8 mouse cellular contexts compared by ENCODE assay signal in genomic region chr12:83630936-83631335, GRCm38 (mm10). TPM values are rescaled to one million over a fixed set of nuclear protein-coding genes. Genes with fewer than 3 reads are reported as not detected.
DNase-seq lines count a peak whose midpoint lies in the region; ATAC-seq and TF ChIP-seq lines count a peak whose summit lies in the region.
"Not testable (repeated sequence)": the region's sequence is repeated elsewhere in the genome, so short reads cannot be mapped to it uniquely, and the experiment has no call there.

TSS of gene Rbm25 (plus strand) at chr12:83631236.

- not testable (repeated sequence) for H3K27me3 ChIP-seq in hindbrain, embryonic 10.5 days (ENCODE audit: insufficient read depth, poor library complexity, severe bottlenecking); liver, adult 2 months (ENCODE audit: control insufficient read depth, insufficient read depth, low read length); midbrain, embryonic 12.5 days; stomach, postnatal 0 days (ENCODE audit: control insufficient read depth, insufficient read depth, low read length)

- H3K4me3 ChIP-seq in embryonic fibroblast, embryonic 13.5 days (ENCODE audit: insufficient read depth, low read length), result peak within 1 kb of the TSS; percentile 89
- H3K4me3 ChIP-seq in hindbrain, embryonic 10.5 days, result peak within 1 kb of the TSS; percentile 96
- H3K4me3 ChIP-seq in layer of hippocampus, adult 2 months, result peak within 1 kb of the TSS; percentile 89
- peak within 1 kb of the TSS; percentile 100 for H3K4me3 ChIP-seq in liver, adult 2 months (ENCODE audit: insufficient read depth, low read depth, low read length)
- H3K4me3 ChIP-seq in midbrain, embryonic 12.5 days, result peak within 1 kb of the TSS; percentile 66
- peak within 1 kb of the TSS; percentile 66 for H3K4me3 ChIP-seq in stomach, postnatal 0 days (ENCODE audit: low read depth, low read length)

- H3K9me3 ChIP-seq in hindbrain, embryonic 10.5 days; midbrain, embryonic 12.5 days; stomach, postnatal 0 days (ENCODE audit: control insufficient read depth, low read length): not testable (repeated sequence)

- TF ChIP-seq POLR2A in embryonic fibroblast, embryonic 13.5 days (IDR thresholded peaks at IDR 0.05; ENCODE audit: low read depth, low read length); liver, adult 2 months (IDR thresholded peaks at IDR 0.05; ENCODE audit: extremely low read depth, insufficient read depth, low read length): not testable (repeated sequence)

- WGBS in hindbrain, embryonic 10.5 days, result no CpG with 5 or more reads among the region's 5 CpGs
- WGBS in liver, adult 2 months, result no CpG with 5 or more reads among the region's 5 CpGs
- WGBS in midbrain, embryonic 12.5 days, result no CpG with 5 or more reads among the region's 5 CpGs
- no CpG with 5 or more reads among the region's 5 CpGs for WGBS in stomach, postnatal 0 days

- peak within 1 kb of the TSS; percentile 98 for H3K27ac ChIP-seq in embryonic fibroblast, embryonic 13.5 days (ENCODE audit: insufficient read depth, low read length)
- peak within 1 kb of the TSS; percentile 99 for H3K27ac ChIP-seq in hindbrain, embryonic 10.5 days
- peak within 1 kb of the TSS; percentile 95 for H3K27ac ChIP-seq in layer of hippocampus, adult 2 months
- peak within 1 kb of the TSS; percentile 82 for H3K27ac ChIP-seq in liver, adult 2 months (replicated peaks; ENCODE audit: insufficient read depth, low read depth, low read length)
- H3K27ac ChIP-seq in midbrain, embryonic 12.5 days (replicated peaks), result peak within 1 kb of the TSS; percentile 96
- peak within 1 kb of the TSS; percentile 98 for H3K27ac ChIP-seq in stomach, postnatal 0 days (replicated peaks)

- H3K4me1 ChIP-seq in embryonic fibroblast, embryonic 13.5 days (ENCODE audit: control insufficient read depth, insufficient read depth, low read length); liver, adult 2 months (ENCODE audit: control insufficient read depth, insufficient read depth, low read length); stomach, postnatal 0 days (replicated peaks; ENCODE audit: control insufficient read depth, insufficient read depth): not testable (repeated sequence)
- peaks cover 13% of the 10 kb centered on the region for H3K4me1 ChIP-seq in hindbrain, embryonic 10.5 days (replicated peaks)
- H3K4me1 ChIP-seq in midbrain, embryonic 12.5 days, result peaks cover 13% of the 10 kb centered on the region

- TF ChIP-seq CTCF in embryonic fibroblast, embryonic 13.5 days (IDR thresholded peaks at IDR 0.05; ENCODE audit: borderline replicate concordance, insufficient read depth, low read length); layer of hippocampus, adult 2 months (conservative IDR thresholded peaks at IDR 0.05); liver, adult 2 months (IDR thresholded peaks at IDR 0.05; ENCODE audit: low read depth, low read length); stomach, postnatal 0 days (IDR thresholded peaks at IDR 0.05; ENCODE audit: low read depth): not testable (repeated sequence)

- TF ChIP-seq EP300 in stomach, postnatal 0 days (optimal IDR thresholded peaks at IDR 0.05), result not testable (repeated sequence)

- peak within 1 kb of the TSS; percentile 66 for H3K4me2 ChIP-seq in midbrain, embryonic 12.5 days (replicated peaks)
- H3K4me2 ChIP-seq in stomach, postnatal 0 days (replicated peaks; ENCODE audit: low read depth), result peak within 1 kb of the TSS; percentile 74

- not testable (repeated sequence) for ATAC-seq in midbrain, embryonic 12.5 days (ENCODE audit: low FRiP score, low read depth); stomach, postnatal 0 days (ENCODE audit: low FRiP score, low TSS enrichment)

- H3K9ac ChIP-seq in liver, adult 2 months (ENCODE audit: low read depth, low read length), result peak within 1 kb of the TSS; percentile 82
- H3K9ac ChIP-seq in midbrain, embryonic 12.5 days (replicated peaks), result peak within 1 kb of the TSS; percentile 84
- peak within 1 kb of the TSS; percentile 82 for H3K9ac ChIP-seq in stomach, postnatal 0 days (ENCODE audit: low read length)

- DNase-seq in adrenal gland, adult 2 months; gastrocnemius, postnatal 4 days (ENCODE audit: low spot score in 2 of 2); hindbrain, embryonic 10.5 days (ENCODE audit: low spot score); layer of hippocampus, adult 2 months (ENCODE audit: low spot score in 2 of 2); liver, adult 2 months (ENCODE audit: extremely low read depth, low read depth, low spot score); stomach, postnatal 0 days (ENCODE audit: low spot score): not testable (repeated sequence)

- peaks cover 11% of the 10 kb centered on the region for H3K36me3 ChIP-seq in hindbrain, embryonic 10.5 days
- not testable (repeated sequence) for H3K36me3 ChIP-seq in liver, adult 2 months (ENCODE audit: control insufficient read depth, insufficient read depth, low read length); midbrain, embryonic 12.5 days; stomach, postnatal 0 days (ENCODE audit: control insufficient read depth, insufficient read depth, low read length)

- H3K79me2 ChIP-seq in liver, adult 2 months (ENCODE audit: control insufficient read depth, insufficient read depth, low read length), result peaks cover 10% of the 10 kb centered on the region; the same call in 1 of the 2 replicates

RNA-seq across cellular contexts. Expression of gene Rbm25, which starts in this region (rescaled TPM):
- 100 to 1,000 TPM in 1 of 2 experiments, 10 to 100 TPM in 1; 76.6 to 102 TPM for total RNA-seq in adrenal gland, adult 2 months (2021)
- polyA plus RNA-seq in adrenal gland, adult 2 months (2012; rRNA removed), result 15.9 and 17.0 TPM in 2 replicates
- polyA plus RNA-seq in embryonic fibroblast, embryonic 13.5 days (2011; ENCODE audit: insufficient read length, low read depth, missing spikeins), result 149 and 152 TPM in 2 replicates
- 100 to 1,000 TPM in 1 of 2 experiments, 10 to 100 TPM in 1; 84.5 to 100 TPM for total RNA-seq in gastrocnemius, postnatal 4 days (2021)
- polyA plus RNA-seq in hindbrain, embryonic 10.5 days (2016; fragmentation: Nextera tagmentation; extraction: Ambion mirVana), result 203 and 270 TPM in 2 replicates
- 100 to 1,000 TPM; 130 to 143 TPM for total RNA-seq in layer of hippocampus, adult 2 months (2021)
- total RNA-seq in liver, adult 2 months (2014; rRNA removed), result 69.1 and 78.1 TPM in 2 replicates
- polyA plus RNA-seq in liver, adult 2 months (2012; rRNA removed), result 10.7 and 16.9 TPM in 2 replicates
- 295 and 322 TPM in 2 replicates for polyA plus RNA-seq in midbrain, embryonic 12.5 days (2016; fragmentation: Nextera tagmentation; extraction: Ambion mirVana)
- polyA plus RNA-seq in stomach, postnatal 0 days (2015; fragmentation: Nextera tagmentation; extraction: Ambion mirVana), result 105 and 115 TPM in 2 replicates
